Mouse (Mus musculus): ENCODE results near the gene 9230112D13Rik.

DNA sequence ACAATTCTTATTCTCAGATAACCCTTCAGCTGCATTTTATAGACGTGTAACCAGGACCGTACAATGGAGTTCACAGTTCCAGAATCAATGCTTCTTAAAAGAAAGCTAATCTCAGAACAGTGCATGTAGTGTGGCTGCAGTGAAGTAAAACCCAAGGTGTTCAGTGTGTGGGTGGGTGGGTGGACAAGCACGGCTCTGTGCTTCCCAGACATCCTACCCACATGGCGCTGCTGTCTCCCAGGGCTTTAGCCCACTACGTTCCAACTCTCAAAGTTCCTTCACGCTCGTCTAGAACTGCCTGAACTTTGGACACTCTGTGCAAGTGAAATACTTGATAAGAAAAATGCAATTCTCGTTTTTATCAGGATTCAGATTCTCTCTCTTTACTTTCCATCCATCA is at the start of gene 9230112D13Rik:
- no peak for TF ChIP-seq CTCF (IDR thresholded peaks at IDR 0.05; ENCODE audit: low read depth, low read length)
- TF ChIP-seq EP300 (IDR thresholded peaks at IDR 0.05; ENCODE audit: insufficient read depth, low read depth, low read length) = no peak
- no peak for TF ChIP-seq POLR2A (IDR thresholded peaks at IDR 0.05; ENCODE audit: insufficient read depth, low read length)

Measured in ES-Bruce4 (cell line).